Mouse (Mus musculus) forebrain, embryonic 15.5 days (tissue): ENCODE data around the gene Foxj2. TPM values are rescaled to one million over a fixed set of nuclear protein-coding genes. Genes with fewer than 3 reads are reported as not detected.
A peak's percentile ranks its signal among the peaks of the same experiment; 100 is the strongest.

Experiments used
- ATAC-seq: fragments of 200-750 bp; cut with Nextera tagmentation; replicated peaks from 2 replicates; pipeline ENCODE4 v1.8.0; 2017; ENCODE audit warnings: mild to moderate bottlenecking, moderate TSS enrichment, moderate library complexity
- H3K27ac ChIP-seq: fragments of 300-500 bp; sonication (generic); replicated peaks from 2 replicates; pipeline ENCODE4 v1.5.1; 2015; ENCODE audit warnings: mild to moderate bottlenecking, inconsistent platforms
- H3K27me3 ChIP-seq: fragments of 300-500 bp; sonication (generic); 2 replicates; pipeline ENCODE4 v1.6.1; 2015; ENCODE audit warnings: inconsistent platforms
- H3K36me3 ChIP-seq: fragments of 300-500 bp; sonication (generic); 2 replicates; pipeline ENCODE4 v1.6.1; 2015; ENCODE audit warnings: mild to moderate bottlenecking, inconsistent platforms
- H3K4me1 ChIP-seq: fragments of 300-500 bp; sonication (generic); 2 replicates; pipeline ENCODE4 v1.6.1; 2015; ENCODE audit warnings: inconsistent platforms
- H3K4me2 ChIP-seq: fragments of 300-500 bp; sonication (generic); replicated peaks from 2 replicates; pipeline ENCODE4 v1.6.1; 2015; ENCODE audit warnings: mild to moderate bottlenecking, inconsistent platforms
- H3K4me3 ChIP-seq: fragments of 300-500 bp; sonication (generic); 2 replicates; pipeline ENCODE4 v1.5.1; 2015; ENCODE audit warnings: mild to moderate bottlenecking, inconsistent platforms
- H3K9ac ChIP-seq: fragments of 300-500 bp; sonication (generic); replicated peaks from 2 replicates; pipeline ENCODE4 v1.6.1; 2015; ENCODE audit warnings: mild to moderate bottlenecking, inconsistent platforms
- H3K9me3 ChIP-seq: fragments of 300-500 bp; sonication (generic); 2 replicates; pipeline ENCODE4 v1.6.1; 2016; ENCODE audit warnings: inconsistent platforms
- WGBS: fragments of 180-500 bp; shearing (Covaris S2); methylation state at CpG from one replicate; pipeline ENCODE4 v1.1.7; 2015; ENCODE audit warnings: mixed read lengths; 5-methylcytosine and 5-hydroxymethylcytosine counted together
- polyA plus RNA-seq: library from polyadenylated mRNA; unstranded; fragments of >200 nt; fragmentation: Nextera tagmentation; extraction: Ambion mirVana; gene quantifications from 2 replicates; pipeline ENCODE4 v1.2.1, GENCODE M21; 2015

The Foxj2 gene
- polyA plus RNA-seq = 6.4 and 6.8 TPM in 2 replicates

DNA sequence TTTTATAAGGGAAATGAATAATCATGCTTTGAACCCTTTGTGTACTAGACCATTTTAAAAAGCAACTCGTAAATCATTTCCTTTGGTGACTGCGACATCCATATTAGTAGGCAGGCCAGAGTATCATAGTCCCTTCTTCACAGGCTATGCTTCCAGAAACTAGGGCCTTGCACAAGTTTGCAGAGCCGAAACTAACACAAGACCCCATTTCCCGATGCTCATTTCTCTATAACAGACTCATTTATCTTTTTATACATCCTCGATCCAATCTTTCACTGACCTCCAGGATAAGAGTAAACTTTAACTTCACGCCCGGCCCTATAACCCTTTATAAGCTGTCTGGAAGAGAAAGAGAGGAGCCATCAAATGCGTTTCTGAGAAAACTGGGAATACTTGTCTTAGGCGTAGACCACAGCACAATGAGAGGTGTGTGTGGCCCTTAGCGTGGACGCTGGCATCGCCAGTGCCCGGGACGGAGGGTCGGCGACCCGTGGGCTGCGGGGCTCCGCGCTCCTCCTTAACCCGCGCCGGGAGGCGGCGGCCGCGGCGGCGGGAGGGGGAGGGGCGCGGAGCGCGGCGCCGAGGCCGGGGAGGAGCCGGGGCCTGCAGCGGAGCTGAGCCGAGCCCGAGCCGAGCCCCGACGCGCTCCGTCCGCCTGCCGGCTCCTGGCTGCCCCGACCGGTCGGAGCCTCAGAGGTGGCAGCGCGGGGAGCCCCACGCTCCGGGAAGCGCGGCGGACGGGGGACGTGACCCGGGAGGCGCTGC lies at the start of gene Foxj2:
Foxj2 (plus strand) TSS at position 609 of the 765 bp plus-strand sequence.
- ATAC-seq = peak; percentile 84
- H3K36me3 ChIP-seq = no peaks in the 10 kb centered on the region
- WGBS = 2% methylated on average over 60 of the region's 61 CpGs
- H3K9ac ChIP-seq = peak within 1 kb of the TSS; percentile 93
- H3K27ac ChIP-seq = peak within 1 kb of the TSS; percentile 32; the same call in 1 of the 2 replicates
- peaks cover 37% of the 10 kb centered on the region for H3K4me1 ChIP-seq
- peak within 1 kb of the TSS; percentile 87 for H3K4me3 ChIP-seq
- peak within 1 kb of the TSS; percentile 72 for H3K4me2 ChIP-seq
- H3K9me3 ChIP-seq = no peaks in the 10 kb centered on the region
- H3K27me3 ChIP-seq = no peaks in the 10 kb centered on the region

GRCm38 (mm10) chr6:122770760-122771315 lies 48.9 kb upstream of the Foxj2 start:
- no peak overlapping the region for H3K27ac ChIP-seq

DNA sequence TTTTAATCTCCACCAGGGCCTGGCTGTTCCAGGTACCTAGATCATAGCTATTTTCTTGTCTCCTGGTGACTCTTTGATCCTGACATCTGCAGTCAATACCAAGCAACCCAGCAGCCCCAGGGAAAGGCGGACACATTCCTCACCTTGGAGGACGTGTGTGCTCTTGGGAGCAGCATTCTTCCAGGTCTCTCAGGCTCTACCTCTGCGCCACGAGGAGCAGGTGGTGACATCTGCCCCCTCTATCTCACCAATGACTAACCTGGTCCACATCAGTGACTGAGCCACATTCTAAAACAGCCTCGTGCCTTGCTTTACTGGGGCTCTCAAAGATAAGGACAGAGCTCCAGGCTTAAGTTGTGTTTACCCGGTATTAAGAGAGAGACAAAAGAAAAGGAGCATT lies 47.0 kb upstream of the Foxj2 start:
- Histone ChIP-seq H3K36me3 (no peaks in the 10 kb centered on the region), H3K9ac (no peak overlapping the region), H3K4me1 (peaks cover 6% of the 10 kb centered on the region), H3K4me3 (no peak overlapping the region), H3K27ac (no peak overlapping the region), H3K27me3 (no peaks in the 10 kb centered on the region), H3K4me2 (no peak overlapping the region), H3K9me3 (no peaks in the 10 kb centered on the region)
- ATAC-seq = no peak
- WGBS = 60% methylated on average over 6 of the region's 6 CpGs

More at GRCm38 (mm10) chr6:122770760-122771315, 48.9 kb upstream of the Foxj2 start:
- WGBS = 89% methylated on average over 11 of the region's 11 CpGs
- Histone ChIP-seq H3K36me3 (no peaks in the 10 kb centered on the region), H3K27me3 (no peaks in the 10 kb centered on the region), H3K9ac (no peak overlapping the region), H3K4me3 (no peak overlapping the region), H3K9me3 (no peaks in the 10 kb centered on the region), H3K4me2 (no peak overlapping the region), H3K4me1 (peaks cover 10% of the 10 kb centered on the region)
- ATAC-seq = no peak

DNA sequence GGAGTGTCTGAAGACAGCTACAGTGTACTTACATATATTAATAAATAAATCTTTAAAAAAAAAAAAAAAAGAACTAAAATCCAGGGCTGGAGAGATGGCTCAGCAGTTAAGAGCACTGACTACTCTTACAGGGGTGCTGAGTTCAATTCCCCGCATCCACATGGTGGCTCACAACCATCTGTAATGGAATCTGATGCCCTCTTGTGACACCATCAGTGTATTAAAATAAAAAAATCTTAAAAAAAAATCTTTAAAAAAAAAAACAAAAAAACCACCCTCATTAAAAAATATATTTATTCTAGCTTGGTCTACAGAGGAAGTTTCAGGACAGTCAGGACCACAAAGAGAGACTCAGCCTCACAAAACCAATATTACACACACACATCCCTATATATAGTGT lies 45.4 kb upstream of the Foxj2 start:
- Histone ChIP-seq H3K9me3 (no peaks in the 10 kb centered on the region), H3K4me2 (no peak overlapping the region), H3K36me3 (no peaks in the 10 kb centered on the region), H3K4me3 (no peak overlapping the region), H3K4me1 (peaks cover 6% of the 10 kb centered on the region), H3K9ac (no peak overlapping the region), H3K27me3 (no peaks in the 10 kb centered on the region), H3K27ac (no peak overlapping the region)
- 90% methylated on average over 1 of the region's 1 CpGs for WGBS
- ATAC-seq = no peak

DNA sequence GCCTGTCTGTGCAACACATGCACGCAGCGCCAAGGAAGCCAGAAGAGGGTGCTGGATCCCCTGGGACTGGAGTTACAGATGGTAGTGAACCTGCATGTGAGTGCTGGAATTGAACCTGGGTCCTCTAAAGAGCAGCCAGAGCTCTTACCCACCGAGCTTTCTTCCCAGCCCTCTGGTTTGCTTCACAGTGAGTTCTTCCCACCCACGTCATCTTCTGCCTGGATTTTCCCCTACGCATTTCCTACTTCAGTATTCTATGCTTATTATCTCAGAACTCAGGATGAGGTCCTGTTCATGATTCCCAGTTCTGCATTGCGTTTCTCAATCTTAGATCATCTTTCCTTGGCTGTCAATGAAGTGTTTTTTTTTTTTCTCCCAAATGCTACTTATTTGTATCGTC lies 43.7 kb upstream of the Foxj2 start:
- no peak for ATAC-seq
- Histone ChIP-seq H3K27ac (no peak overlapping the region), H3K4me3 (no peak overlapping the region), H3K4me1 (no peaks in the 10 kb centered on the region), H3K27me3 (no peaks in the 10 kb centered on the region), H3K36me3 (no peaks in the 10 kb centered on the region), H3K4me2 (no peak overlapping the region), H3K9ac (no peak overlapping the region), H3K9me3 (no peaks in the 10 kb centered on the region)
- 82% methylated on average over 7 of the region's 7 CpGs for WGBS

DNA sequence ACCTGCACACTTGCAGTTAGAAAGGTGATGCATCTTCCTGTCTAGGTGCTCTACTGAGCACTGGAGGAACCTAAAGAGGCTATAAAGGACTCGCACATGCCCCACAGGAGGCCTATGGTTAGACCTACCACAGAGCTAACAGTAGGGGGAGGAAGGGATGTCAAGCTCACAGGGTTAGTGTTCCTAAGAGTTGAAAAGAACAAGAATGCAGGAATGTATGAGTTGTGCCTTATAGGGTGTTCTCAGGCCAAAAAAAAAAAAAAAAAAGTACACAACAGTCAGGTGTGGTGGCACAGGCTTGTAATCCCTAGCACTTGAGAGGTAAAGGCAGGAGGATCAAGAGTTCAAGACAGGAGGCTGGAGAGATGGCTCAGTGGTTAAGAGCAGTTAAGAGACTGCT lies 39.8 kb upstream of the Foxj2 start:
- no peaks in the 10 kb centered on the region for H3K36me3 ChIP-seq
- no peaks in the 10 kb centered on the region for H3K4me1 ChIP-seq
- H3K4me3 ChIP-seq = no peak overlapping the region
- H3K27ac ChIP-seq = no peak overlapping the region
- no peak overlapping the region for H3K4me2 ChIP-seq
- no peak for ATAC-seq
- H3K9ac ChIP-seq = no peak overlapping the region
- H3K9me3 ChIP-seq = no peaks in the 10 kb centered on the region
- WGBS = 46% methylated on average over 1 of the region's 1 CpGs
- no peaks in the 10 kb centered on the region for H3K27me3 ChIP-seq

DNA sequence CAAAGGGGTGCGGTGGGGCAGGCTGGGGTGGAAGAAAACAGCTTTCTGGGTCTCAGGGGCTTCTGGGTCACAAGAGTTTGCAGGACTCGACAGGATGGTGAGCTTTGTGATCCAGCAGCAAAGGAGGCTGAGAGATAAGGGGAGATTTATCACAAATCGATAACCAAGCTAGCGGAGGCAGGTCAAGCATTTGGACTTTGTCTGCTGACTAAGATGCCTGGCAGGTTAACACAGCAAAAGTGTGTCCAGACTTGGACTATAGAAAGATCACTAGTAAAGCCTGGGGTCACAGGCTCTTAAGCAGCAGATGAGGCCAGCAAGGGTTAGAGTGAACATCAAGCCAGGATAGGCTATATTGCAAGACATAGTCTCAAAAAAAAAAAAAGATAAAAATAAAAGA lies 38.5 kb upstream of the Foxj2 start:
- no peak for ATAC-seq
- Histone ChIP-seq H3K9me3 (no peaks in the 10 kb centered on the region), H3K4me3 (no peak overlapping the region), H3K4me1 (no peaks in the 10 kb centered on the region), H3K4me2 (no peak overlapping the region), H3K9ac (no peak overlapping the region), H3K27ac (no peak overlapping the region), H3K36me3 (no peaks in the 10 kb centered on the region), H3K27me3 (no peaks in the 10 kb centered on the region)
- WGBS = 72% methylated on average over 4 of the region's 4 CpGs

GRCm38 (mm10) chr6:122782164-122782563 lies 37.5 kb upstream of the Foxj2 start:
- H3K4me3 ChIP-seq = no peak overlapping the region
- H3K27ac ChIP-seq = no peak overlapping the region
- no peaks in the 10 kb centered on the region for H3K9me3 ChIP-seq
- no peaks in the 10 kb centered on the region for H3K36me3 ChIP-seq
- no peaks in the 10 kb centered on the region for H3K4me1 ChIP-seq
- no peaks in the 10 kb centered on the region for H3K27me3 ChIP-seq
- H3K9ac ChIP-seq = no peak overlapping the region
- no peak overlapping the region for H3K4me2 ChIP-seq
- 86% methylated on average over 3 of the region's 3 CpGs for WGBS
- ATAC-seq = no peak

- Histone ChIP-seq H3K36me3 (no peaks in the 10 kb centered on the region), H3K9me3 (no peaks in the 10 kb centered on the region), H3K27ac (no peak overlapping the region), H3K4me1 (no peaks in the 10 kb centered on the region), H3K4me3 (no peak overlapping the region), H3K27me3 (no peaks in the 10 kb centered on the region), H3K4me2 (no peak overlapping the region), H3K9ac (no peak overlapping the region)
- no peak for ATAC-seq
- 97% methylated on average over 3 of the region's 3 CpGs for WGBS
These were observed 34.8 kb upstream of the Foxj2 start for GRCm38 (mm10) chr6:122784866-122785265.

- no peaks in the 10 kb centered on the region for H3K4me1 ChIP-seq
- 17% methylated on average over 5 of the region's 5 CpGs for WGBS
These were observed 33.4 kb upstream of the Foxj2 start for GRCm38 (mm10) chr6:122786275-122786674.

GRCm38 (mm10) chr6:122795254-122795935 lies 24.3 kb upstream of the Foxj2 start:
- Histone ChIP-seq H3K27ac (no peak overlapping the region), H3K4me1 (no peaks in the 10 kb centered on the region), H3K4me2 (no peak overlapping the region), H3K27me3 (no peaks in the 10 kb centered on the region), H3K9ac (no peak overlapping the region), H3K36me3 (no peaks in the 10 kb centered on the region), H3K9me3 (no peaks in the 10 kb centered on the region), H3K4me3 (no peak overlapping the region)
- 74% methylated on average over 8 of the region's 8 CpGs for WGBS
- no peak for ATAC-seq

More at GRCm38 (mm10) chr6:122786275-122786674, 33.4 kb upstream of the Foxj2 start:
- H3K9me3 ChIP-seq = no peaks in the 10 kb centered on the region
- H3K4me3 ChIP-seq = no peak overlapping the region
- ATAC-seq = peak; percentile 64
- no peak overlapping the region for H3K27ac ChIP-seq
- no peak overlapping the region for H3K9ac ChIP-seq
- H3K4me2 ChIP-seq = no peak overlapping the region
- H3K36me3 ChIP-seq = no peaks in the 10 kb centered on the region
- H3K27me3 ChIP-seq = no peaks in the 10 kb centered on the region

GRCm38 (mm10) chr6:122800640-122801300 lies 18.9 kb upstream of the Foxj2 start:
- peaks cover 16% of the 10 kb centered on the region; the same call in 1 of the 2 replicates for H3K4me1 ChIP-seq
- peak overlapping the region; percentile 61 for H3K9ac ChIP-seq
- peak overlapping the region; percentile 61 for H3K4me3 ChIP-seq
- peak overlapping the region; percentile 92 for H3K4me2 ChIP-seq
- H3K36me3 ChIP-seq = no peaks in the 10 kb centered on the region
- 37% methylated on average over 10 of the region's 10 CpGs for WGBS
- ATAC-seq = no peak
- no peaks in the 10 kb centered on the region for H3K9me3 ChIP-seq
- no peak overlapping the region for H3K27ac ChIP-seq
- peaks cover 13% of the 10 kb centered on the region; the same call in 1 of the 2 replicates for H3K27me3 ChIP-seq
